Mouse (Mus musculus): ENCODE results near the gene Flvcr2.

DNA sequence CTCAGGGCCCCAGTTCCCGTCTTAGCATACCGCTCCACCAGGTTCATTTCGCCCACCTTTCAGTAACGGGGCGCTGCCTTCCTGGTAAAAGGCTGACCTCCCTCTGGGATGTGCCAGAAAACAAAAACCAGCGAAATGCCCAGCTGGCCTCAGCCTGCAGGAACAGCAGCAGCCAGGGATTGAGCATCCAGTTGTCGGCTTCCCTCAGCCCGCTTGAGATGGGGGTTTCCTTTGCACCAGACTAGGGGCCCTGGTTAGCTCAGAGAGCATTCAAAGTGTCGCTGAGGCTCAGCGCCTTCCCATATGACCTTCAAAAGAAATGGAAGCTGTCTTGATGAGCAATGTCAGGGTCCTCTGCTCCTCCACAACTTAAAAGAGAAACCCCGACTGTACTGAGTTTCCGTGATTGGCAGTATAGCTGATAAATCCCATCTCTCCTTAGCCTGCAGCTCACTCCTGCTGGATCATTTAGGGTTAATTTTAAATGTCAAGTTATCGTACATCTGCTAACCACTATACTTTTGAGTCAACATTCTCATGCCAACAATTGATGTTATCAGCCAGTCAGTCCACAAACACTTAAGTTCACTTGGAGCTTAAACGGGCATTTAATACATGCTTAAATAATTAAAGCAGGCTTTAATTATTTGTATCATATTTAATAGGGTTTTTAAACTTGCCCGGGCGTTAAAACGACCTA lies 40.4 kb upstream of the Flvcr2 start:
- TF ChIP-seq E2F4 (IDR thresholded peaks at IDR 0.05; ENCODE audit: insufficient read depth), result no peak
- TF ChIP-seq POLR2A (IDR thresholded peaks at IDR 0.05; ENCODE audit: insufficient read length, low read depth), result peak; percentile 4
- TF ChIP-seq MAX (IDR thresholded peaks at IDR 0.05; ENCODE audit: low read depth), result no peak
- TF ChIP-seq USF1 (IDR thresholded peaks at IDR 0.05; ENCODE audit: low read depth), result no peak
- no peak for TF ChIP-seq REST (IDR thresholded peaks at IDR 0.05; ENCODE audit: insufficient read depth, insufficient read length)
- TF ChIP-seq CEBPB (IDR thresholded peaks at IDR 0.05; ENCODE audit: insufficient read depth, poor library complexity, severe bottlenecking), result no peak
- TF ChIP-seq POLR2AphosphoS2 (IDR thresholded peaks at IDR 0.05; ENCODE audit: insufficient read length, low read depth), result no peak
